ENCODE assay signal across 23 mouse cellular contexts in genomic region chr1:153767281-153767680, GRCm38 (mm10). TPM values are rescaled to one million over a fixed set of nuclear protein-coding genes. Genes with fewer than 3 reads are reported as not detected.
DNase-seq lines count a peak whose midpoint lies in the region; ATAC-seq lines count a peak whose summit lies in the region.
"Had no signal": no experiment of that assay in that cellular context is flagged by ENCODE, and none has a peak within 500 bp of the region (broad histone marks: within the 10 kb centered on the region; RNA-seq: fewer than 3 reads in every experiment).

No protein-coding gene starts in this region.

- no peak for ATAC-seq in midbrain, embryonic 11.5 days (ENCODE audit: low FRiP score)
- no peak for ATAC-seq in midbrain, embryonic 13.5 days
- no peak for ATAC-seq in activated CD4-positive, CD25-positive, alpha-beta regulatory T cell, adult 4 months
- ATAC-seq: CD4-positive, CD25-positive, alpha-beta regulatory T cell, adult 4 months; forebrain, embryonic 13.5 days; forebrain, embryonic 15.5 days; forebrain, postnatal 0 days had no signal

- no peaks in the 10 kb centered on the region for H3K36me3 ChIP-seq in midbrain, embryonic 11.5 days (ENCODE audit: control insufficient read depth, insufficient read depth, low read length)
- H3K36me3 ChIP-seq in midbrain, embryonic 13.5 days, result peaks cover 13% of the 10 kb centered on the region
- peaks cover 4% of the 10 kb centered on the region for H3K36me3 ChIP-seq in macrophage (ENCODE audit: inconsistent target)
- H3K36me3 ChIP-seq: embryonic facial prominence, embryonic 10.5 days; embryonic facial prominence, embryonic 12.5 days had no signal

- no peak overlapping the region for H3K4me2 ChIP-seq in midbrain, embryonic 11.5 days
- H3K4me2 ChIP-seq in midbrain, embryonic 13.5 days (replicated peaks), result no peak overlapping the region
- H3K4me2 ChIP-seq: embryonic facial prominence, embryonic 12.5 days; forebrain, embryonic 13.5 days; forebrain, embryonic 15.5 days had no signal

- no peaks in the 10 kb centered on the region for H3K79me2 ChIP-seq in macrophage (ENCODE audit: inconsistent target)

- no peaks in the 10 kb centered on the region for H3K9me3 ChIP-seq in midbrain, embryonic 11.5 days (ENCODE audit: control insufficient read depth, low read length)
- H3K9me3 ChIP-seq in midbrain, embryonic 13.5 days, result no peaks in the 10 kb centered on the region
- H3K9me3 ChIP-seq: embryonic facial prominence, embryonic 10.5 days; embryonic facial prominence, embryonic 12.5 days; forebrain, embryonic 13.5 days; forebrain, embryonic 15.5 days had no signal

- H3K27me3 ChIP-seq in midbrain, embryonic 11.5 days (ENCODE audit: control insufficient read depth, insufficient read depth, low read length), result no peaks in the 10 kb centered on the region
- H3K27me3 ChIP-seq in midbrain, embryonic 13.5 days, result no peaks in the 10 kb centered on the region
- H3K27me3 ChIP-seq: embryonic facial prominence, embryonic 12.5 days; forebrain, embryonic 13.5 days; forebrain, embryonic 15.5 days had no signal

- H3K4me1 ChIP-seq in midbrain, embryonic 11.5 days (ENCODE audit: control insufficient read depth, insufficient read depth, low read length), result no peaks in the 10 kb centered on the region
- H3K4me1 ChIP-seq in midbrain, embryonic 13.5 days (replicated peaks), result no peaks in the 10 kb centered on the region
- H3K4me1 ChIP-seq in brown adipose tissue, adult 24 weeks (ENCODE audit: control insufficient read depth, insufficient read depth, insufficient read length, low read length), result no peaks in the 10 kb centered on the region
- H3K4me1 ChIP-seq: embryonic facial prominence, embryonic 12.5 days; forebrain, embryonic 13.5 days; forebrain, embryonic 15.5 days had no signal

- 89% methylated on average over 1 of the region's 1 CpGs for WGBS in midbrain, embryonic 11.5 days
- WGBS in midbrain, embryonic 13.5 days, result 94% methylated on average over 1 of the region's 1 CpGs
- WGBS in macrophage (ENCODE audit: missing documents), result 13% methylated on average over 1 of the region's 1 CpGs

- no peak overlapping the region for H3K27ac ChIP-seq in midbrain, embryonic 11.5 days (ENCODE audit: low read depth, low read length)
- H3K27ac ChIP-seq in midbrain, embryonic 13.5 days, result no peak overlapping the region
- H3K27ac ChIP-seq in brown adipose tissue, adult 24 weeks (replicated peaks; ENCODE audit: low read depth, low read length), result 0 out of 2 replicates have a peak overlapping the region, but pooled peaks have one; percentile 36
- H3K27ac ChIP-seq in macrophage, result peak overlapping the region; percentile 66
- H3K27ac ChIP-seq: embryonic facial prominence, embryonic 10.5 days; embryonic facial prominence, embryonic 12.5 days; forebrain, embryonic 13.5 days; forebrain, embryonic 15.5 days had no signal

- DNase-seq in midbrain, embryonic 11.5 days (ENCODE audit: low spot score, missing footprints), result peak; percentile 56
- no peak for DNase-seq in left cerebral cortex, adult 11 months (ENCODE audit: low spot score)
- DNase-seq: adrenal gland, adult 8-10 months; adrenal gland, postnatal 14 days; adrenal gland, postnatal 36 days; B cell, adult 2 months; cerebellum, adult 11-12 months; cerebellum, adult 2 months; cerebellum, adult 9-10 months; cerebellum, postnatal 10 days; cerebellum, postnatal 25 days; forebrain, postnatal 0 days had no signal

- H3K9ac ChIP-seq in midbrain, embryonic 11.5 days (ENCODE audit: low read length), result no peak overlapping the region
- H3K9ac ChIP-seq in midbrain, embryonic 13.5 days (replicated peaks), result no peak overlapping the region
- H3K9ac ChIP-seq: embryonic facial prominence, embryonic 12.5 days; forebrain, embryonic 13.5 days; forebrain, embryonic 15.5 days; forebrain, postnatal 0 days had no signal

- no peak overlapping the region for H3K4me3 ChIP-seq in midbrain, embryonic 11.5 days (ENCODE audit: low read depth, low read length)
- H3K4me3 ChIP-seq in midbrain, embryonic 13.5 days (replicated peaks), result no peak overlapping the region
- H3K4me3 ChIP-seq in brown adipose tissue, adult 24 weeks (ENCODE audit: insufficient read depth, low read depth, low read length), result no peak overlapping the region
- no peak overlapping the region for H3K4me3 ChIP-seq in macrophage (ENCODE audit: inconsistent target)
- H3K4me3 ChIP-seq: embryonic facial prominence, embryonic 10.5 days; embryonic facial prominence, embryonic 12.5 days; forebrain, embryonic 13.5 days; forebrain, embryonic 15.5 days had no signal

RNA-seq across cellular contexts. Expression of gene Rnasel, which starts 18.1 kb away (rescaled TPM):
- 27.5 and 28.3 TPM in 2 replicates for polyA plus RNA-seq in midbrain, embryonic 11.5 days (2014; fragmentation: Nextera tagmentation; extraction: Ambion mirVana)
- 57.3 and 62.8 TPM in 2 replicates for polyA plus RNA-seq in midbrain, embryonic 13.5 days (2015; fragmentation: Nextera tagmentation; extraction: Ambion mirVana)
- 2.6 and 3.6 TPM in 2 replicates for polyA plus RNA-seq in brown adipose tissue, adult 24 weeks (2012; ENCODE audit: insufficient read depth, insufficient read length, missing spikeins)
- 100 to 1,000 TPM in 20 of 26 experiments, 10 to 100 TPM in 6; 49.0 to 419 (median 192) TPM for total RNA-seq in macrophage (2018; cell fraction: chromatin; rRNA removed)
- total RNA-seq in macrophage (2018; cell fraction: cytosol; rRNA removed), result 100 to 1,000 TPM in 25 of 26 experiments, 10 to 100 TPM in 1; 83.8 to 308 (median 169) TPM
- 100 to 1,000 TPM in 25 of 26 experiments, 10 to 100 TPM in 1; 86.5 to 468 (median 181) TPM for total RNA-seq in macrophage (2018; cell fraction: nucleus; rRNA removed)
- polyA plus RNA-seq in macrophage (2018), result 147 to 181 TPM (median 163 TPM) in 3 replicates
- 10 to 100 TPM; 38.6 to 49.7 TPM for polyA plus RNA-seq in activated CD4-positive, CD25-positive, alpha-beta regulatory T cell, adult 4 months (2017; shearing (Covaris generic))
- total RNA-seq: ES-E14 had no signal

RNA-seq across cellular contexts. Expression of gene Rgs16, which starts 27.1 kb away (rescaled TPM):
- 20.3 and 21.6 TPM in 2 replicates for polyA plus RNA-seq in midbrain, embryonic 11.5 days (2014; fragmentation: Nextera tagmentation; extraction: Ambion mirVana)
- 34.5 and 34.6 TPM in 2 replicates for polyA plus RNA-seq in midbrain, embryonic 13.5 days (2015; fragmentation: Nextera tagmentation; extraction: Ambion mirVana)
- 0.44 TPM in 1 of 2 replicates, not detected in the other for polyA plus RNA-seq in brown adipose tissue, adult 24 weeks (2012; ENCODE audit: insufficient read depth, insufficient read length, missing spikeins)
- total RNA-seq in macrophage (2018; cell fraction: chromatin; rRNA removed), result under 1 TPM in 9 of 26 experiments, not detected in 17; 0.25 to 0.87 (median 0.36) TPM
- under 1 TPM in 22 of 26 experiments, not detected in 4; 0.04 to 0.99 (median 0.17) TPM for total RNA-seq in macrophage (2018; cell fraction: cytosol; rRNA removed)
- 1 to 10 TPM in 1 of 26 experiments, under 1 TPM in 13, not detected in 12; 0.18 to 1.3 (median 0.31) TPM for total RNA-seq in macrophage (2018; cell fraction: nucleus; rRNA removed)
- 0.11 to 1.2 TPM (median 0.14 TPM) in 3 replicates for polyA plus RNA-seq in macrophage (2018)
- polyA plus RNA-seq in activated CD4-positive, CD25-positive, alpha-beta regulatory T cell, adult 4 months (2017; shearing (Covaris generic)), result 10 to 100 TPM in 1 of 2 experiments, 1 to 10 TPM in 1; 5.6 to 27.5 TPM
- total RNA-seq: MEL had no signal

Comparison
In these comparisons a context has a peak if more than half of its experiments do, and no peak if none do; other contexts are left out.
1. H3K27ac ChIP-seq: peak in brown adipose tissue, adult 24 weeks (single experiment) and macrophage (single experiment); none in midbrain, embryonic 11.5 days (single experiment) and midbrain, embryonic 13.5 days (single experiment).